Mouse (Mus musculus) cerebellum, adult 2 months (tissue): ENCODE measurements at regions not wholly inside any gene's neighbourhood (a gene's known extent, or its start where the extent isn't known, plus 50 kb on each side); places are given as distances from the start of the nearest gene placed in this dataset.

Source experiments
- CTCF ChIP-seq: fragments of 200-500 bp; IDR thresholded peaks from 2 replicates; pipeline ENCODE4 v1.5.1; 2011; ENCODE audit warnings: low read depth, mild to moderate bottlenecking, control low read depth, low read length, moderate library complexity, borderline replicate concordance; ENCODE audit not compliant: insufficient read depth
- POLR2A ChIP-seq: fragments of 200-500 bp; IDR thresholded peaks from 2 replicates; pipeline ENCODE4 v1.6.1; 2011; ENCODE audit warnings: low read length, control low read depth, borderline replicate concordance; ENCODE audit not compliant: insufficient read depth

GRCm38 (mm10) chr1:61293106-61293505, 315.4 kb downstream of the Icos start:
- TF ChIP-seq CTCF (no peak), POLR2A (no peak)
